Mouse (Mus musculus): ENCODE measurements at regions not wholly inside any gene's neighbourhood (a gene's known extent, or its start where the extent isn't known, plus 50 kb on each side); places are given as distances from the start of the nearest gene placed in this dataset.

- WGBS: 73% methylated on average over 1 of the region's 1 CpGs
- DNase-seq (ENCODE audit: low spot score): no peak
Observed at GRCm38 (mm10) chr6:105549366-105549765, 128.1 kb upstream of the Cntn4 start.

DNA sequence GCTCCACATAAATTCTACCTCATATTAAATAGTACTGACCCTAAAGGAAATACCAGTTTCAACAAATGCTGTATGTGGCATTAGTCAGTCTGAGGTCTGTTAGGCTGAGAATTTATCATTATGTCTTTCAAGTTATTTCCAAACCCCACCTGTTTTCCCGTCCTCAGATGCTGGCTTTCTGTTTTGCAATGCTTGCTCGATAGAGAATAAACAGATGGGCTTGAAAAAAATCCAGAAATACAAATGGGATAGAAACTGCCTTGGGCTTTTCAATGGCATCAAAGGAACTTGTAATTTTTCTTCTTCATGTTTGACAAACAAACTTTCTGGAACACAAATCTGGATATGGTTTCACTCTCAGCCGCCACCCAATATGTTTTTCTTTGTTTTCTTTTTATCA is 109.2 kb upstream of the Cntn4 start:
- H3K4me2 ChIP-seq (ENCODE audit: low read length): no peak overlapping the region
- no peak overlapping the region for H3K27ac ChIP-seq (ENCODE audit: low read depth, low read length)
- H3K36me3 ChIP-seq (ENCODE audit: control insufficient read depth, insufficient read depth, low read length): no peaks in the 10 kb centered on the region
- WGBS: 77% methylated on average over 3 of the region's 3 CpGs
- H3K4me3 ChIP-seq (ENCODE audit: low read depth, low read length): no peak overlapping the region
- no peaks in the 10 kb centered on the region for H3K27me3 ChIP-seq (replicated peaks; ENCODE audit: control insufficient read depth, insufficient read depth, low read length)
- DNase-seq (ENCODE audit: low spot score) (peak; percentile 40), ATAC-seq (no peak)
- H3K4me1 ChIP-seq (ENCODE audit: control insufficient read depth, insufficient read depth, low read length): no peaks in the 10 kb centered on the region
- no peak overlapping the region for H3K9ac ChIP-seq (ENCODE audit: low read length)
- H3K9me3 ChIP-seq (replicated peaks; ENCODE audit: control insufficient read depth, low read length): no peaks in the 10 kb centered on the region

More at GRCm38 (mm10) chr6:105549366-105549765, 128.1 kb upstream of the Cntn4 start:
- Histone ChIP-seq H3K4me3 (ENCODE audit: low read depth, low read length) (no peak overlapping the region), H3K27ac (ENCODE audit: low read depth, low read length) (no peak overlapping the region), H3K9me3 (replicated peaks; ENCODE audit: control insufficient read depth, low read length) (no peaks in the 10 kb centered on the region), H3K4me1 (ENCODE audit: control insufficient read depth, insufficient read depth, low read length) (no peaks in the 10 kb centered on the region), H3K27me3 (replicated peaks; ENCODE audit: control insufficient read depth, insufficient read depth, low read length) (no peaks in the 10 kb centered on the region), H3K36me3 (ENCODE audit: control insufficient read depth, insufficient read depth, low read length) (no peaks in the 10 kb centered on the region), H3K9ac (ENCODE audit: low read length) (no peak overlapping the region), H3K4me2 (ENCODE audit: low read length) (no peak overlapping the region)
- no peak for ATAC-seq

DNA sequence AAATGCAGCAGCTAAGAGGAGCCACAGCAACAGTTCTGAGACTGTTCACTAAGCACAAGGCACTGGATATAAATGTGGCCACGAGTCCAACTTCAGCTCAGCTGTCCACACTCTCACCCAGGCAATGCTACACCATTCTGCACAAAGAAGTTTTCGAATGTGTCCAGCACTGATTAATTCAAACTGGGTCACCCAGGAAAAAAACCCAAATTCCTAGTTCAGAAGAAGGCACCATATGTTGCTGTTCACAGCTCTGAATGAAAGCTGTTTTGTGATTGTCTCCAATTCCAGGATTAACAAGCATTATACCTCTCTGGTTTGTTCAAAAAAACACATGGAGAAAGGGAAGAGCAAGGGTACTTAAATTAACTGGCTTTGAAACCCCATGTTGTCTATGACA is 108.4 kb upstream of the Cntn4 start:
- 51% methylated on average over 2 of the region's 2 CpGs for WGBS
- H3K9me3 ChIP-seq (replicated peaks; ENCODE audit: control insufficient read depth, low read length): no peaks in the 10 kb centered on the region
- no peaks in the 10 kb centered on the region for H3K36me3 ChIP-seq (ENCODE audit: control insufficient read depth, insufficient read depth, low read length)
- no peaks in the 10 kb centered on the region for H3K4me1 ChIP-seq (ENCODE audit: control insufficient read depth, insufficient read depth, low read length)
- no peak overlapping the region for H3K27ac ChIP-seq (ENCODE audit: low read depth, low read length)
- no peak overlapping the region for H3K9ac ChIP-seq (ENCODE audit: low read length)
- H3K4me2 ChIP-seq (ENCODE audit: low read length): no peak overlapping the region
- H3K4me3 ChIP-seq (ENCODE audit: low read depth, low read length): no peak overlapping the region
- ATAC-seq (peak; percentile 44; the same call in 1 of the 2 replicates), DNase-seq (ENCODE audit: low spot score) (peak; percentile 9)
- H3K27me3 ChIP-seq (replicated peaks; ENCODE audit: control insufficient read depth, insufficient read depth, low read length): no peaks in the 10 kb centered on the region

- H3K4me1 ChIP-seq (ENCODE audit: control insufficient read depth, insufficient read depth, low read length): no peaks in the 10 kb centered on the region
- no peak overlapping the region for H3K4me2 ChIP-seq (ENCODE audit: low read length)
- ATAC-seq (peak; percentile 26; the same call in 1 of the 2 replicates), DNase-seq (ENCODE audit: low spot score) (peak; percentile 16)
- H3K36me3 ChIP-seq (ENCODE audit: control insufficient read depth, insufficient read depth, low read length): no peaks in the 10 kb centered on the region
- H3K27ac ChIP-seq (ENCODE audit: low read depth, low read length): no peak overlapping the region
- no peak overlapping the region for H3K9ac ChIP-seq (ENCODE audit: low read length)
- 61% methylated on average over 2 of the region's 2 CpGs for WGBS
- no peaks in the 10 kb centered on the region for H3K9me3 ChIP-seq (replicated peaks; ENCODE audit: control insufficient read depth, low read length)
- no peaks in the 10 kb centered on the region for H3K27me3 ChIP-seq (replicated peaks; ENCODE audit: control insufficient read depth, insufficient read depth, low read length)
- H3K4me3 ChIP-seq (ENCODE audit: low read depth, low read length): no peak overlapping the region
Observed at GRCm38 (mm10) chr6:105604234-105604633, 73.2 kb upstream of the Cntn4 start.

All from forebrain, embryonic 14.5 days (tissue).